Mouse (Mus musculus): ENCODE results near the gene 5830411N06Rik. TPM values are rescaled to one million over a fixed set of nuclear protein-coding genes. Genes with fewer than 3 reads are reported as not detected.

Gene 5830411N06Rik
- polyA plus RNA-seq, 1 experiment from 2014 or later, result not detected

DNA sequence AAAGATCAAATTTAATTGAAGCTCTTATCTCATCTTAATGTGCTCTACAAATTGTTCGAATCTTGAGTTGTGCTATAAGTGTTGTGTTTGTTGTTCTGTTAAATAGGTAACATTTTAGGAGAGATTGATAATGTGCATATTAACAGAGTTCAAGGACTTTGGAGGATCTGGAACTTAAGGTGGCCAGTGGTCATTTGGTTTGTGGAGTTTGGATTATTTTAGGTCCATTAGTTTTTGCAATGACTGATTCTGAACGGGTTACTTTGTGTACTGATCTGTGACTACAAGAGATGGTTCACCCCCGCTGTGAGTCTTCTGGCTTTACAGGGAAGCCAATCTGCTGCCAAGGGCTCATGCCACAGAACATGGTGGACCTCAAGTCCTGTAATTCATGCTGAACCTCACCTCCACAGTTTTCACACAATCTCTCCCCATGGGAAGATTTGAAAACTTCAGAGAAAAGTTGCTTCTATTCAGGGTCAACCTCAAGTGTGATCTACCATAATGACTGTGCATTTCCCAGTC is 72.8 kb downstream of the 5830411N06Rik start:
- 78% methylated on average over 3 of the region's 3 CpGs for WGBS
- no peak overlapping the region for H3K4me2 ChIP-seq (replicated peaks; ENCODE audit: low read depth)
- no peak for ATAC-seq (ENCODE audit: low FRiP score, low TSS enrichment)
- H3K36me3 ChIP-seq (ENCODE audit: control insufficient read depth, insufficient read depth, low read length), result no peaks in the 10 kb centered on the region
- no peaks in the 10 kb centered on the region for H3K9me3 ChIP-seq (ENCODE audit: control insufficient read depth, low read length)
- TF ChIP-seq EP300 (optimal IDR thresholded peaks at IDR 0.05) (no peak), CTCF (IDR thresholded peaks at IDR 0.05; ENCODE audit: low read depth) (no peak)
- no peaks in the 10 kb centered on the region for H3K27me3 ChIP-seq (ENCODE audit: control insufficient read depth, insufficient read depth, low read length)
- H3K27ac ChIP-seq (replicated peaks), result no peak overlapping the region
- no peak overlapping the region for H3K9ac ChIP-seq (ENCODE audit: low read length)
- no peak for DNase-seq (ENCODE audit: low spot score)
- H3K4me1 ChIP-seq (replicated peaks; ENCODE audit: control insufficient read depth, insufficient read depth), result no peaks in the 10 kb centered on the region
- no peak overlapping the region for H3K4me3 ChIP-seq (ENCODE audit: low read depth, low read length)

DNA sequence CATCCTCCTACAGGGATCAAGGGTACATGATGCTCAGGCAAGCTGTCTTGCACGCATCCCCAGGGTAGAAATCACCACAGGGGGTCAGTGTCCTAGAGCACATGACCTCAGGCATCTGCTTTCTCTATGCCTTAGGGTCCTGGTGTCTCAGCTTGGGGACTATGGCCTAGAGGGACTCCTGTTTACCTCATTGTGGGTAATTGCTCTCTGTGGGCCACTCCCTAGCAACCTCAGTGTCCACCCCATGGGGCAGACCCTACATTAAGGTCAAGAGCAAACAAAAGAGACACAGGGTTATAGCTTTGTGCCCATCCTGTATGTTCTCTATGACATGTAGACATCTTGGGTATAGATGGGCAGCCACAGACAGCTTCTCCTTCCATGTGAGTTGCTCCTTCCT is 73.5 kb downstream of the 5830411N06Rik start, which contains the start of gene Olfr525:
Olfr525 (plus strand) TSS at position 301 of the 400 bp plus-strand sequence.
- Histone ChIP-seq H3K36me3 (ENCODE audit: control insufficient read depth, insufficient read depth, low read length) (no peaks in the 10 kb centered on the region), H3K4me3 (ENCODE audit: low read depth, low read length) (no peak within 1 kb of the TSS), H3K27me3 (ENCODE audit: control insufficient read depth, insufficient read depth, low read length) (no peaks in the 10 kb centered on the region), H3K27ac (replicated peaks) (no peak within 1 kb of the TSS), H3K4me1 (replicated peaks; ENCODE audit: control insufficient read depth, insufficient read depth) (no peaks in the 10 kb centered on the region), H3K4me2 (replicated peaks; ENCODE audit: low read depth) (no peak within 1 kb of the TSS), H3K9ac (ENCODE audit: low read length) (no peak within 1 kb of the TSS), H3K9me3 (ENCODE audit: control insufficient read depth, low read length) (no peaks in the 10 kb centered on the region)
- 57% methylated on average over 1 of the region's 1 CpGs for WGBS
- ATAC-seq (ENCODE audit: low FRiP score, low TSS enrichment), result no peak
- DNase-seq (ENCODE audit: low spot score), result no peak
- TF ChIP-seq CTCF (IDR thresholded peaks at IDR 0.05; ENCODE audit: low read depth), result no peak
- no peak for TF ChIP-seq EP300 (optimal IDR thresholded peaks at IDR 0.05)

- no peaks in the 10 kb centered on the region for H3K36me3 ChIP-seq (ENCODE audit: control insufficient read depth, insufficient read depth, low read length)
- no peak overlapping the region for H3K4me3 ChIP-seq (ENCODE audit: low read depth, low read length)
- no peaks in the 10 kb centered on the region for H3K4me1 ChIP-seq (replicated peaks; ENCODE audit: control insufficient read depth, insufficient read depth)
- DNase-seq (ENCODE audit: low spot score) (no peak), ATAC-seq (ENCODE audit: low FRiP score, low TSS enrichment) (no peak)
- H3K27me3 ChIP-seq (ENCODE audit: control insufficient read depth, insufficient read depth, low read length), result no peaks in the 10 kb centered on the region
- no peak overlapping the region for H3K9ac ChIP-seq (ENCODE audit: low read length)
- no peak overlapping the region for H3K27ac ChIP-seq (replicated peaks)
- H3K4me2 ChIP-seq (replicated peaks; ENCODE audit: low read depth), result no peak overlapping the region
- no peak for TF ChIP-seq EP300 (optimal IDR thresholded peaks at IDR 0.05)
- no peaks in the 10 kb centered on the region for H3K9me3 ChIP-seq (ENCODE audit: control insufficient read depth, low read length)
These were observed 74.1 kb downstream of the 5830411N06Rik start for GRCm38 (mm10) chr7:140321135-140321534.

GRCm38 (mm10) chr7:140329766-140330304 is 82.8 kb downstream of the 5830411N06Rik start:
- no peaks in the 10 kb centered on the region for H3K27me3 ChIP-seq (ENCODE audit: control insufficient read depth, insufficient read depth, low read length)
- H3K4me1 ChIP-seq (replicated peaks; ENCODE audit: control insufficient read depth, insufficient read depth), result no peaks in the 10 kb centered on the region
- H3K27ac ChIP-seq (replicated peaks), result no peak overlapping the region
- H3K4me2 ChIP-seq (replicated peaks; ENCODE audit: low read depth), result no peak overlapping the region
- DNase-seq (ENCODE audit: low spot score) (no peak), ATAC-seq (ENCODE audit: low FRiP score, low TSS enrichment) (no peak)
- H3K9ac ChIP-seq (ENCODE audit: low read length), result no peak overlapping the region
- TF ChIP-seq EP300 (optimal IDR thresholded peaks at IDR 0.05), result no peak
- no peak for TF ChIP-seq CTCF (IDR thresholded peaks at IDR 0.05; ENCODE audit: low read depth)
- no peak overlapping the region for H3K4me3 ChIP-seq (ENCODE audit: low read depth, low read length)
- no peaks in the 10 kb centered on the region for H3K9me3 ChIP-seq (ENCODE audit: control insufficient read depth, low read length)
- 27% methylated on average over 1 of the region's 1 CpGs for WGBS
- no peaks in the 10 kb centered on the region for H3K36me3 ChIP-seq (ENCODE audit: control insufficient read depth, insufficient read depth, low read length)

- 90% methylated on average over 2 of the region's 2 CpGs for WGBS
- no peaks in the 10 kb centered on the region for H3K36me3 ChIP-seq (ENCODE audit: control insufficient read depth, insufficient read depth, low read length)
- ATAC-seq (ENCODE audit: low FRiP score, low TSS enrichment) (no peak), DNase-seq (ENCODE audit: low spot score) (no peak)
- H3K9me3 ChIP-seq (ENCODE audit: control insufficient read depth, low read length), result no peaks in the 10 kb centered on the region
- no peak within 1 kb of the TSS for H3K4me3 ChIP-seq (ENCODE audit: low read depth, low read length)
- no peak within 1 kb of the TSS for H3K27ac ChIP-seq (replicated peaks)
- no peaks in the 10 kb centered on the region for H3K4me1 ChIP-seq (replicated peaks; ENCODE audit: control insufficient read depth, insufficient read depth)
- TF ChIP-seq CTCF (IDR thresholded peaks at IDR 0.05; ENCODE audit: low read depth), result no peak
- TF ChIP-seq EP300 (optimal IDR thresholded peaks at IDR 0.05), result no peak
- no peak within 1 kb of the TSS for H3K4me2 ChIP-seq (replicated peaks; ENCODE audit: low read depth)
- H3K9ac ChIP-seq (ENCODE audit: low read length), result no peak within 1 kb of the TSS
- no peaks in the 10 kb centered on the region for H3K27me3 ChIP-seq (ENCODE audit: control insufficient read depth, insufficient read depth, low read length)
These were observed 86.6 kb downstream of the 5830411N06Rik start, which contains the start of gene Olfr527 for GRCm38 (mm10) chr7:140333717-140334116. Gene Olfr527 (plus strand): TSS chr7:140334017.

Other genes starting within 250 kb of the 5830411N06Rik start
- 19.7 and 20.7 TPM in 2 replicates for gene Zfp511, start 210.9 kb upstream of the 5830411N06Rik start, polyA plus RNA-seq (2015; fragmentation: Nextera tagmentation; extraction: Ambion mirVana)
- 17.7 and 20.1 TPM in 2 replicates for gene Tubgcp2, start 210.6 kb upstream of the 5830411N06Rik start, polyA plus RNA-seq (2015; fragmentation: Nextera tagmentation; extraction: Ambion mirVana)
- gene Msx3, start 198.2 kb upstream of the 5830411N06Rik start, polyA plus RNA-seq (2015; fragmentation: Nextera tagmentation; extraction: Ambion mirVana), result 0.04 TPM in 1 of 2 replicates, not detected in the other
- gene Caly, start 164.7 kb upstream of the 5830411N06Rik start, polyA plus RNA-seq (2015; fragmentation: Nextera tagmentation; extraction: Ambion mirVana), result 4.5 and 5.6 TPM in 2 replicates
- gene Prap1, start 153.9 kb upstream of the 5830411N06Rik start, polyA plus RNA-seq (2015; fragmentation: Nextera tagmentation; extraction: Ambion mirVana), result 24.4 and 45.2 TPM in 2 replicates
- 41.2 and 44.5 TPM in 2 replicates for gene Fuom, start 144.8 kb upstream of the 5830411N06Rik start, polyA plus RNA-seq (2015; fragmentation: Nextera tagmentation; extraction: Ambion mirVana)
- gene Paox, start 131.5 kb upstream of the 5830411N06Rik start, polyA plus RNA-seq (2015; fragmentation: Nextera tagmentation; extraction: Ambion mirVana), result 27.7 and 27.8 TPM in 2 replicates
- gene Echs1, start 130.8 kb upstream of the 5830411N06Rik start, polyA plus RNA-seq (2015; fragmentation: Nextera tagmentation; extraction: Ambion mirVana), result 139 and 143 TPM in 2 replicates
- gene Mtg1, start 109.7 kb upstream of the 5830411N06Rik start, polyA plus RNA-seq (2015; fragmentation: Nextera tagmentation; extraction: Ambion mirVana), result 19.8 and 20.6 TPM in 2 replicates
- gene Sprn, start 92.4 kb upstream of the 5830411N06Rik start, polyA plus RNA-seq (2015; fragmentation: Nextera tagmentation; extraction: Ambion mirVana), result 0.90 and 1.1 TPM in 2 replicates
- gene Olfr522, start 82.5 kb upstream of the 5830411N06Rik start, polyA plus RNA-seq (2015; fragmentation: Nextera tagmentation; extraction: Ambion mirVana), result not detected in 2 replicates
- not detected in 2 replicates for gene Olfr523, start 74.1 kb upstream of the 5830411N06Rik start, polyA plus RNA-seq (2015; fragmentation: Nextera tagmentation; extraction: Ambion mirVana)
- gene Olfr524, start 41.3 kb upstream of the 5830411N06Rik start, polyA plus RNA-seq (2015; fragmentation: Nextera tagmentation; extraction: Ambion mirVana), result not detected in 2 replicates
- 0.11 TPM in 2 replicates for gene Cd163l1, start 29.0 kb upstream of the 5830411N06Rik start, polyA plus RNA-seq (2015; fragmentation: Nextera tagmentation; extraction: Ambion mirVana)
- gene Olfr525, start 73.6 kb downstream of the 5830411N06Rik start, polyA plus RNA-seq (2015; fragmentation: Nextera tagmentation; extraction: Ambion mirVana), result 0.02 TPM in 1 of 2 replicates, not detected in the other
- gene Olfr527, start 86.7 kb downstream of the 5830411N06Rik start, polyA plus RNA-seq (2015; fragmentation: Nextera tagmentation; extraction: Ambion mirVana), result not detected in 2 replicates
- not detected in 2 replicates for gene Olfr60, start 114.4 kb downstream of the 5830411N06Rik start, polyA plus RNA-seq (2015; fragmentation: Nextera tagmentation; extraction: Ambion mirVana)
- not detected in 2 replicates for gene Olfr530, start 129.0 kb downstream of the 5830411N06Rik start, polyA plus RNA-seq (2015; fragmentation: Nextera tagmentation; extraction: Ambion mirVana)
- gene Olfr531, start 155.6 kb downstream of the 5830411N06Rik start, polyA plus RNA-seq (2015; fragmentation: Nextera tagmentation; extraction: Ambion mirVana), result 0.04 TPM in 1 of 2 replicates, not detected in the other
- 0.07 TPM in 1 of 2 replicates, not detected in the other for gene Olfr532, start 174.4 kb downstream of the 5830411N06Rik start, polyA plus RNA-seq (2015; fragmentation: Nextera tagmentation; extraction: Ambion mirVana)
- gene Olfr533, start 216.1 kb downstream of the 5830411N06Rik start, polyA plus RNA-seq (2015; fragmentation: Nextera tagmentation; extraction: Ambion mirVana), result not detected in 2 replicates
- gene Olfr535, start 236.9 kb downstream of the 5830411N06Rik start, polyA plus RNA-seq (2015; fragmentation: Nextera tagmentation; extraction: Ambion mirVana), result not detected in 2 replicates